Mouse (Mus musculus) layer of hippocampus, adult 8-10 months (tissue): ENCODE measurements around the gene Adgrl3. TPM values are rescaled to one million over a fixed set of nuclear protein-coding genes. Genes with fewer than 3 reads are reported as not detected.
A peak's percentile ranks its signal among the peaks of the same experiment; 100 is the strongest.

Source experiments
- DNase-seq, 2 experiments: peaks; one replicate each; pipeline ENCODE4 v3.0.0; 2022; ENCODE audit warnings: low spot score in 2 of 2
- total RNA-seq, 4 experiments: library from RNA; stranded (reverse); gene quantifications; 2 replicates each; pipeline ENCODE4 v1.2.4; 2022

The Adgrl3 gene
- total RNA-seq, 4 experiments from 2014 or later = 156 to 185 (median 171) TPM

GRCm38 (mm10) chr5:81370126-81370850 is 350.4 kb downstream of the Adgrl3 start:
- no peak for DNase-seq

GRCm38 (mm10) chr5:81375992-81376391 is 356.1 kb downstream of the Adgrl3 start:
- no peak for DNase-seq

- DNase-seq = no peak
Observed at GRCm38 (mm10) chr5:81405582-81406143, 385.7 kb downstream of the Adgrl3 start.

GRCm38 (mm10) chr5:81417326-81417725 is 397.4 kb downstream of the Adgrl3 start:
- no peak for DNase-seq

- DNase-seq = no peak
Observed at GRCm38 (mm10) chr5:81427393-81427792, 407.5 kb downstream of the Adgrl3 start.

- DNase-seq = no peak
Observed at GRCm38 (mm10) chr5:81436375-81436774, 416.4 kb downstream of the Adgrl3 start.

- no peak for DNase-seq
Observed at GRCm38 (mm10) chr5:81442150-81442549, 422.2 kb downstream of the Adgrl3 start.

- DNase-seq = no peak
Observed at GRCm38 (mm10) chr5:81465971-81466370, 446.0 kb downstream of the Adgrl3 start.

- no peak for DNase-seq
Observed at GRCm38 (mm10) chr5:81474681-81475080, 454.7 kb downstream of the Adgrl3 start.

GRCm38 (mm10) chr5:81475406-81475805 is 455.5 kb downstream of the Adgrl3 start:
- no peak for DNase-seq

- no peak for DNase-seq
Observed at GRCm38 (mm10) chr5:81475971-81476606, 456.2 kb downstream of the Adgrl3 start.

- no peak for DNase-seq
Observed at GRCm38 (mm10) chr5:81480911-81481310, 461.0 kb downstream of the Adgrl3 start.

GRCm38 (mm10) chr5:81483890-81484289 is 464.0 kb downstream of the Adgrl3 start:
- DNase-seq = no peak

GRCm38 (mm10) chr5:81501076-81501475 is 481.1 kb downstream of the Adgrl3 start:
- no peak for DNase-seq

GRCm38 (mm10) chr5:81518720-81519496 is 499.0 kb downstream of the Adgrl3 start:
- no peak for DNase-seq

- DNase-seq = peak; percentile 29 to 31
Observed at GRCm38 (mm10) chr5:81519497-81520382, 499.8 kb downstream of the Adgrl3 start.

- DNase-seq = no peak
Observed at GRCm38 (mm10) chr5:81522760-81523159, 502.8 kb downstream of the Adgrl3 start.

- DNase-seq = no peak
Observed at GRCm38 (mm10) chr5:81524532-81524961, 504.6 kb downstream of the Adgrl3 start.

- no peak for DNase-seq
Observed at GRCm38 (mm10) chr5:81525326-81525725, 505.4 kb downstream of the Adgrl3 start.

GRCm38 (mm10) chr5:81531639-81532038 is 511.7 kb downstream of the Adgrl3 start:
- DNase-seq = peak in 1 of 2 experiments; percentile 20

- no peak for DNase-seq
Observed at GRCm38 (mm10) chr5:81550211-81550610, 530.3 kb downstream of the Adgrl3 start.
